Mouse (Mus musculus): ENCODE measurements around the gene Rprd1b. TPM values are rescaled to one million over a fixed set of nuclear protein-coding genes. Genes with fewer than 3 reads are reported as not detected.

Rprd1b gene
- polyA plus RNA-seq, 1 experiment from 2014 or later, result 26.7 TPM

DNA sequence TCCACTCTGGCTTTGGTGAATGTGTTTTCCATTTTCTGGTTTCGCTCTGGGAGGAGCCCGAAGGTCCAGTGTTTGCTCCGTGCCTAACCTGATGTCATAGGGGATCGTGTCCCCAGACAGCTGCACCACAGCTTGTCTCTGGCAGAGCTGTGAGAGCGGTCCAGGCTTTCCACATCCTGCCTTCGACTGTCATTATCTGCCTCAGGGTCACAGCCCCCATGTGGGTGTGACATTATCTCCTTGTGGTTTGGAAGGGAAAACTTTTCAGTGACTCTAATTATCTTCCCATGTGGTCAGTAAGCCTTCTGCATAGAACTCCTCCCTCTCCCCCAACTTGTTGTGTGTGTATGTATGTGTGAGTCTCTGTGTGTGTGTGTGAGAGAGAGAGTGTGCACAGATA lies 77.3 kb downstream of the Rprd1b start:
- Histone ChIP-seq H3K4me3 (no peak overlapping the region), H3K27me3 (replicated peaks) (no peaks in the 10 kb centered on the region), H3K4me1 (peaks cover 32% of the 10 kb centered on the region), H3K9me3 (no peaks in the 10 kb centered on the region), H3K4me2 (no peak overlapping the region), H3K36me3 (no peaks in the 10 kb centered on the region), H3K27ac (replicated peaks) (no peak overlapping the region; the same call in 1 of the 2 replicates), H3K9ac (no peak overlapping the region)
- ATAC-seq (ENCODE audit: extremely low read depth, insufficient number of reproducible peaks, low FRiP score, low TSS enrichment), result no peak
- WGBS, result 64% methylated on average over 6 of the region's 6 CpGs

DNA sequence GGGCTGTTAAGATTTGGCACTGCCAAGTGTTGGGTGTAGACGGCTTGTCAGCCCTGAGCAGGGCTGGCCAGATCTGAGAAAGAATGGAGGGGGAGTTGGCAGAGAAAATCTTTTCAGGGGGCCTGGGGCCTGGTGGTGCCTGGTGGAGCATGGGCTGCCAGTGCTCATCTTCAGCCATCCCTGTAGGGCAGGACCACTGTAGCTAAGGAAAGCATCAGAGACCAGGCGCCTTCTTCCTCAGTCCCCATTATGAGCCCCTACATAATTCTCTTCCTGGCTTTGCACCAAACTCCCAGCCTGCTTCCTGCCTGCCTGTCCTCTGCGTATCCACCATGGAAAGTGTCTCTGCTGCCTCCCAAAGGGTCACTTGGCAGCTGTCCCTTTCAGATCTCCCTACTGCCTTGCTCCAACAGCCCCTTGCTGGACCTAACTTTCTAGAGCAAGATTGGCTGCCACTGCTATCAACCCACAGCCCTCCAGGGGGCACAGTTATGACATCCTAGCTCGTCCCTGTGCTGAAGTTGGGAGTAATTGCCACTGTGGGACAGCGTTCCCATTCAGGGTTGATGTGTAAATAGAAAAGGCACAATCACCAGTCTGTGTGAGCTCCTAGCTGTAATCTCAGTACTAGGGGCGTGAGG lies 78.8 kb downstream of the Rprd1b start:
- no peaks in the 10 kb centered on the region for H3K27me3 ChIP-seq (replicated peaks)
- WGBS, result 26% methylated on average over 6 of the region's 6 CpGs
- H3K4me3 ChIP-seq, result no peak overlapping the region
- H3K4me2 ChIP-seq, result no peak overlapping the region
- H3K4me1 ChIP-seq, result peaks cover 32% of the 10 kb centered on the region
- no peaks in the 10 kb centered on the region for H3K36me3 ChIP-seq
- peak overlapping the region; percentile 77 for H3K27ac ChIP-seq (replicated peaks)
- H3K9ac ChIP-seq, result no peak overlapping the region
- H3K9me3 ChIP-seq, result no peaks in the 10 kb centered on the region
- ATAC-seq (ENCODE audit: extremely low read depth, insufficient number of reproducible peaks, low FRiP score, low TSS enrichment), result peak; percentile 20; the same call in 1 of the 2 replicates

DNA sequence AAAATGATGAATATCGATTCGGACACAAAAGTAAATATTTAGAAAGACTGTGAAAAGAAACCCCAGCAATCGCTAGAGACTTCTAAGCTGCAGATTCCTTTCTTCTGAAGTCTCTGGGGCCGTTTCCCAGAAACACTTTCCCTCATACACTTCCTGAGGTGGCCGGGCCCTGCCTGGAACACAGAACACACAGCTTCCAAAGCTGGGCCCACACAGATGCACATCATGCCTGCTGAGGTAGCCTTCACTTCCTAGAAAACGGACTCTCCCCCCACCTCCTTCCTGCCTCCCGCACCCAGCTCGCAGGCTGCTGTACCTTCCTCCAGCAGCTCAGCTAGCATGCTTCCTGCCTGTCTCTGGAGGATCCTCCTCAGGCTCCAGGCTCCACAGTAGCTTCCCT lies 81.2 kb downstream of the Rprd1b start:
- Histone ChIP-seq H3K9ac (peak overlapping the region; percentile 41; the same call in 1 of the 2 replicates), H3K4me3 (no peak overlapping the region), H3K27ac (replicated peaks) (peak overlapping the region; percentile 75), H3K9me3 (no peaks in the 10 kb centered on the region), H3K27me3 (replicated peaks) (no peaks in the 10 kb centered on the region), H3K4me1 (peaks cover 51% of the 10 kb centered on the region), H3K4me2 (no peak overlapping the region), H3K36me3 (no peaks in the 10 kb centered on the region)
- ATAC-seq (ENCODE audit: extremely low read depth, insufficient number of reproducible peaks, low FRiP score, low TSS enrichment), result no peak
- WGBS, result 45% methylated on average over 8 of the region's 8 CpGs

DNA sequence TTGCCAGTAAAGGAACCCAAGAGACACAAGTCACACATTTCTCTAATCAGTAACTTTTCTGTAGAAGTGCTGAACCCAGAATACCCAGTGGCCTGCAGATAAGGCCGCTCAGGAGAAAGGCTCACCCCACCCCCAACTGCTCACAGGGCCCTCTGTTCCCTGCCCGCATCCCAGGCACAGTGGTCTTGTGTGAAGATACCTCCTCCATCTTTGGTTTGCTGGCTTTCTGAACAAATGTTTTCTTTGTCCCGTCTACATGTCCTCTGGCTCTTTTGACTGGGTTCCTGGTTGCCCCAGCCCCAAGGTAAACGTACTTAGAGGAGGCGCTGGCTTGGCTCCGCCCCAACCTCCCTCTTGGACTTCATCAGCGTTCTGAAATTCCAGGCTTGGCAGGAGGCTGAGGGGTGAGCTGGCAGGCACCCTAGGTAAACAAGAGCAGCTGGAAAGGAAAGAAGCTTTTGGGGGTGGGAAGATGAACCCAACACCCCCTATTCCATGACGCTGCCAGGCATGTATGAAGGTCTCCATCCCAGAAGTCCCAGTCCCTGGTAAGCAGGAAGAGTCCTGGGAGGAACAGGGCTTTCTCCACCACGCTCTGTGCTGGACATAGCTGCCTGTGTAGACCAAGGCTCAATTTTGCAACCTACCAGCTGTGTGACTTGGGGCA lies 85.4 kb downstream of the Rprd1b start:
- H3K4me3 ChIP-seq, result peak overlapping the region; percentile 16

DNA sequence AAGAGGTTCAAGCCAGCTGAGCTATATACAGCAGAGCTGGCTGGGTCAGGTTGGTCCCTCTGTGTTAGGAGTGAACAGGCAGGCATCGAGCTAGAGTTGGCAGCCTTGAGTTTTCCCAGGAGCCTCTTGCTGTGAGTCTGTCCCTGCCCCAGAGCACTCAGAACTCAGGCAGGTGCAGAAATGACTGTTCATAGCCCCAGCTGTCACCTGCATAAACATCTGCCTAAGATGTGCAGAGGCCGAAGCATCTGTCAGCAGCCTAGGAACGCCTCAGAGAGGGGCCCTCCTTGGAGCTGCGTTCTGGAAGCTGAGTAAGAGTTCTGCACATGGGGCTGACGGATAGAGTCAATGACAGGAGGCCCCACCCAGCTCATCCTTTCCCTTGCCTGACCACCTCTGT lies 86.6 kb downstream of the Rprd1b start:
- ATAC-seq (ENCODE audit: extremely low read depth, insufficient number of reproducible peaks, low FRiP score, low TSS enrichment), result no peak
- Histone ChIP-seq H3K27me3 (replicated peaks) (no peaks in the 10 kb centered on the region), H3K4me2 (no peak overlapping the region), H3K9ac (peak overlapping the region; percentile 47), H3K36me3 (peaks cover 42% of the 10 kb centered on the region), H3K9me3 (no peaks in the 10 kb centered on the region), H3K27ac (replicated peaks) (peak overlapping the region; percentile 70), H3K4me3 (no peak overlapping the region), H3K4me1 (peaks cover 51% of the 10 kb centered on the region)
- WGBS, result 37% methylated on average over 5 of the region's 5 CpGs

More for the DNA sequence above, 85.4 kb downstream of the Rprd1b start:
- Histone ChIP-seq H3K27me3 (replicated peaks) (no peaks in the 10 kb centered on the region), H3K4me1 (peaks cover 62% of the 10 kb centered on the region), H3K9me3 (no peaks in the 10 kb centered on the region), H3K4me2 (peak overlapping the region; percentile 59), H3K36me3 (peaks cover 30% of the 10 kb centered on the region), H3K9ac (peak overlapping the region; percentile 67), H3K27ac (replicated peaks) (peak overlapping the region; percentile 92)
- ATAC-seq (ENCODE audit: extremely low read depth, insufficient number of reproducible peaks, low FRiP score, low TSS enrichment), result peak; percentile 35; the same call in 1 of the 2 replicates
- 8% methylated on average over 9 of the region's 9 CpGs for WGBS

DNA sequence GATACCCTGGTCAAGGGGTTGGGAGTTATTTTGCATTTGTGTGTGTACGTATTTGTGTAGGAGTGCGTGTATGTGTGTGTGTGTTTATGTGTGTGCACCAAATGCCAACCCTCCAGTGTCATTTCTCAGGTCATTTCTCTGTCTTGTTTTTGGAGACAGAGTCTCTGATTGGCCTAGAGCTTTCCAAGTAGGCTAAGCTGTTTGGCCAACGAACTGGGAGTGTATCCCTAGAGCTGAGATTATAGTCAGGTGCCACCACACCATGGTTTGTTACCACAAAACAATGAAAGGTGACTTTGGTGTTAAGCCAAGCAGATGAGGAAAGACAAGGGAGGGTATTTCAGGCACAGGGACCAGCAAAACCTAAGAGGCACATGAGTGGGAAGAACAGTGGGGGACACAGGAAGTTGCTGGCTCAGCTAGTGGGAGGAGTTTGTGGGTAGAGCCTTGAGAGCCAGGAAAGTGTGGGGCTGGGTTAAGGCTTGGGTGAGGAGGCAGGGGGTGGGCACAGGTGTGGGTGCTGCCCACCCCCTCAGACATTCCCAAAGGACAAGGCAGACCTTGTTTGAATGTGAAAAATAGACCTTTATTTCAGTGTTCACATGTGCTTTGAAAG lies 87.6 kb downstream of the Rprd1b start:
- no peak overlapping the region for H3K4me2 ChIP-seq

DNA sequence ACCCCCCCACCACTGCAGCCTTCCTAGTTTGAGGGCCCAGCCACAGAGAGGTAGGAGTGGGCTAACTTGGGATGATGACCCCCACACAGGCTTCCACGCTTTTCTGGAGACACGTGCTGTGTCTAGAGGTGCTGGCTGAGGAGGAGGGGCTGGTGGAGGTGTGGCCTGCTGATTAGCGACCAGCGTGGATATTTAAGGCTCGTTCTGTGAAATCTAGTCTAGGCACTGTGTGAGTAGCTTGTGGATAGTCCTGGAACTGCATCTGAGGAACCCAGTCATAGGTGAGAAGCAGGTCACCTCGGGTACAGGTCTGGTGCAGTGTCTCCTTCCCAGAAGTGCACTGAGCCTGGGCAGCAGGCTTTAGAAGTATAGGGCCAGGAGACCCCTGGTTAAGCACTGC lies 88.4 kb downstream of the Rprd1b start:
- H3K4me2 ChIP-seq, result no peak overlapping the region
- H3K27me3 ChIP-seq (replicated peaks), result no peaks in the 10 kb centered on the region
- H3K9ac ChIP-seq, result peak overlapping the region; percentile 39; the same call in 1 of the 2 replicates
- H3K36me3 ChIP-seq, result peaks cover 59% of the 10 kb centered on the region
- peak overlapping the region; percentile 45 for H3K27ac ChIP-seq (replicated peaks)
- no peak overlapping the region for H3K4me3 ChIP-seq
- H3K9me3 ChIP-seq, result no peaks in the 10 kb centered on the region
- 16% methylated on average over 6 of the region's 6 CpGs for WGBS
- no peak for ATAC-seq (ENCODE audit: extremely low read depth, insufficient number of reproducible peaks, low FRiP score, low TSS enrichment)
- H3K4me1 ChIP-seq, result peaks cover 64% of the 10 kb centered on the region

More for the DNA sequence above, 87.6 kb downstream of the Rprd1b start:
- Histone ChIP-seq H3K9ac (no peak overlapping the region), H3K36me3 (peaks cover 52% of the 10 kb centered on the region), H3K4me1 (peaks cover 57% of the 10 kb centered on the region), H3K27me3 (replicated peaks) (no peaks in the 10 kb centered on the region), H3K27ac (replicated peaks) (peak overlapping the region; percentile 45), H3K9me3 (no peaks in the 10 kb centered on the region), H3K4me3 (no peak overlapping the region)
- ATAC-seq (ENCODE audit: extremely low read depth, insufficient number of reproducible peaks, low FRiP score, low TSS enrichment), result no peak
- 80% methylated on average over 3 of the region's 3 CpGs for WGBS

DNA sequence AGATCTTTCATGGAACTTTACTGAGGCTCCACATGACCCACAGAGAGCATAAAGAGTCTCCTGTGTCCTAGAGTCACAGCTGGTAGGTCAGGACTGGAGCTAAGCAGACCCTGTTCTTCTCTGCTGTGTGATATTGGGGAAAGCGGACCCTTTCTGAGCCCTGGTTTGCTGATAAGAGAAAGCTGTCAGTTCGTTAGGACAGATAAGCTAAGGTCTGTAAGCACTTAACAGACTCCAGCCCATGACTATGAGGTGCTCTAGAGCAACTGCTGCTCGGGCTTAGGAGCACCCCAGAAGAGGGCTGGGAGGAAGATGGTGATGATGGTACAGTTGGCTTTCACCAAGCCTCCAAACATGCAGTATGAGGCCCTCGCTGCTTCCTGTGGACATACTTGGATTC lies 90.8 kb downstream of the Rprd1b start:
- Histone ChIP-seq H3K27me3 (replicated peaks) (no peaks in the 10 kb centered on the region), H3K9ac (no peak overlapping the region), H3K4me2 (no peak overlapping the region), H3K27ac (replicated peaks) (no peak overlapping the region), H3K4me3 (no peak overlapping the region), H3K36me3 (peaks cover 84% of the 10 kb centered on the region), H3K4me1 (peaks cover 70% of the 10 kb centered on the region), H3K9me3 (no peaks in the 10 kb centered on the region)
- WGBS, result 52% methylated on average over 4 of the region's 4 CpGs
- no peak for ATAC-seq (ENCODE audit: extremely low read depth, insufficient number of reproducible peaks, low FRiP score, low TSS enrichment)

DNA sequence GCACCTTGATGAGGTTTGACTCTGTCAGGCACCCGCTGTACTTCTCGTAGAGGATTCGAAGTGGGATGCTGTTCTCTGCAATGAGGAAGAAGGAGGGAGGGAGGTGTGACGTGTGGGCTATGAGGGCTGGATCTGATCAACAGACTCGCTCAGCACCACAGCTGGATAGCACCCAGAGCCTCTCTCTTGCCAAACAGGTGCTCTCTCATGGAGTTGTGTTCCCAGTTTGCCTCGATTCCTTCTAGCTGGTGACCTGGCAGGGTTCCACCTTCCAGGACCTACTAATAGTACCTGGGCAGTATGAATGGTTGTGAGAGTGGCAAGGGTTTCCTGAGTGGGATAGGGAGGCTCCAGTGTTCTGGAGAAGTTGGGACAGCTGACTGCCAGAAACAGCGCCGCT lies 91.9 kb downstream of the Rprd1b start:
- H3K27ac ChIP-seq (replicated peaks), result no peak overlapping the region
- H3K9me3 ChIP-seq, result no peaks in the 10 kb centered on the region
- no peak overlapping the region for H3K4me3 ChIP-seq
- H3K36me3 ChIP-seq, result peaks cover 95% of the 10 kb centered on the region
- H3K4me2 ChIP-seq, result no peak overlapping the region
- no peak for ATAC-seq (ENCODE audit: extremely low read depth, insufficient number of reproducible peaks, low FRiP score, low TSS enrichment)
- no peak overlapping the region for H3K9ac ChIP-seq
- H3K4me1 ChIP-seq, result peaks cover 59% of the 10 kb centered on the region
- 81% methylated on average over 8 of the region's 8 CpGs for WGBS
- H3K27me3 ChIP-seq (replicated peaks), result no peaks in the 10 kb centered on the region

DNA sequence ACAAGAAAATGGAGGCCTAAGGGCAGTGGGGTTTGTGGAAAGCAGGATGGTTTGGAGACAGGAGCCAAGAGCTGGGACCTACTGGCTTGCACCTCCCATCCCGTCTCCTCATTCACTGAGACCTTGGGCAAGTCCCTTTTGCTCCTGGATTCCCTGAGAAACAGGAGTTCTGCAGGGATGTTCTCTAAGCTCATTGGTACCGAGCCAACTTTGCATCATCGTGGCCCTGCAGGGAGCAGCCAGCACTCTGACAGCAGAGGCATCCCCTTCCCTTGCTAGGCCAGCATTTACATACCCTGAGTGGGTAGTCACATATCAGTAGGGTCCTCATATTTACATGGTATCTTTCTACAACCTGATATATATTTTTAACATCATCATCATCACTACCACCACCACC lies 92.6 kb downstream of the Rprd1b start:
- 77% methylated on average over 3 of the region's 3 CpGs for WGBS
- no peak overlapping the region for H3K4me2 ChIP-seq
- no peak for ATAC-seq (ENCODE audit: extremely low read depth, insufficient number of reproducible peaks, low FRiP score, low TSS enrichment)

DNA sequence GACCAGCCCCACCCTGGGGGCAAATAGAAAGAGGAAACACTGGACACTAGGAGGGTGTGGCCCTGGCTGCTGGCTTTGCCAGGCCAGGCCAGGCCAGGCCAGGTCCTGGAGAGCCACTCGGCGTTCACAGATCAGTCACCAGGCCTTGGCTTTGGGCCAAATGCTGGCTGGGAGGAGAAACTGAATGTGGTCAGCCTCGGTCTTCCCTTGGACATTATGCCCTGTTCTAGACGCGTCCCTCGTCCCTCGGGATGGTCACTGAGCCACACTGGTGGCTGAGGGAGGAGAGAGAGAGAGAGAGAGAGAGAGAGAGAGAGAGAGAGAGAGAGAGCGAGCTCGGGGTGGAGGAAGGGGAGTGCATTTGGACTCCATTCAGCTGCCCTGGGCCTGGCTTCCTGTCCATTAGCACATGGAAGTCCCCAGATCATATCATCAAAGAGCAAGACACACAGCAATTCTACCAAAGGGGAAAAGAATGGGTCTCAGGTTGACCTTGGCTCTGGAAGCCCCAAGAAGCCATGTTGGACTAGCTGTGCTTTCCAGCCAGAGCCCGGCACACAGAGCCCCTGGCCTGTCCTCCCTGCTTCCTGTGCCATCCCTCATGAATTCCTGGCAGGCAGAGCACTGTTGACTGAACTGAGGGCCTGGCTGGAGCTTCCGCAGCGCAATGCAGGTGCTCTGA lies 93.5 kb downstream of the Rprd1b start:
- Histone ChIP-seq H3K27me3 (replicated peaks) (no peaks in the 10 kb centered on the region), H3K4me3 (no peak overlapping the region), H3K4me1 (peaks cover 45% of the 10 kb centered on the region), H3K9me3 (no peaks in the 10 kb centered on the region), H3K9ac (peak overlapping the region; percentile 68), H3K36me3 (peaks cover 100% of the 10 kb centered on the region), H3K4me2 (no peak overlapping the region), H3K27ac (replicated peaks) (peak overlapping the region; percentile 89)
- 50% methylated on average over 12 of the region's 12 CpGs for WGBS
- ATAC-seq (ENCODE audit: extremely low read depth, insufficient number of reproducible peaks, low FRiP score, low TSS enrichment), result 0 out of 2 replicates have a peak, but pooled peaks have one; percentile 6

More for the DNA sequence above, 92.6 kb downstream of the Rprd1b start:
- Histone ChIP-seq H3K9ac (no peak overlapping the region), H3K27me3 (replicated peaks) (no peaks in the 10 kb centered on the region), H3K4me1 (peaks cover 53% of the 10 kb centered on the region), H3K9me3 (no peaks in the 10 kb centered on the region), H3K27ac (replicated peaks) (no peak overlapping the region), H3K36me3 (peaks cover 100% of the 10 kb centered on the region), H3K4me3 (no peak overlapping the region)
